Mouse (Mus musculus) G1E (cell line): ENCODE data around the gene Cnpy1.

ENCODE experiments used
- CTCF ChIP-seq: IDR thresholded peaks from 2 replicates; pipeline ENCODE4 v1.5.1; 2012; ENCODE audit warnings: low read depth, low read length, inconsistent platforms, mixed read lengths
- GATA1 ChIP-seq: IDR thresholded peaks from 2 replicates; pipeline ENCODE4 v1.6.1; 2012; ENCODE audit warnings: borderline replicate concordance, low read length, inconsistent platforms, mixed read lengths
- GATA2 ChIP-seq: IDR thresholded peaks from 2 replicates; pipeline ENCODE4 v1.6.1; 2012; ENCODE audit warnings: low read depth, low read length, inconsistent platforms, borderline replicate concordance
- POLR2AphosphoS5 ChIP-seq: IDR thresholded peaks from 2 replicates; pipeline ENCODE4 v1.6.1; 2012; ENCODE audit warnings: low read depth, low read length, inconsistent platforms; ENCODE audit not compliant: insufficient replicate concordance
- TAL1 ChIP-seq: conservative IDR thresholded peaks from 2 replicates; pipeline ENCODE4 v1.6.1; 2012; ENCODE audit warnings: low read depth, low read length, inconsistent platforms, mixed read lengths

- no peak for TF ChIP-seq CTCF
- TF ChIP-seq GATA1, result no peak
- TF ChIP-seq POLR2AphosphoS5, result no peak
- TF ChIP-seq GATA2, result no peak
- no peak for TF ChIP-seq TAL1
Measured at GRCm38 (mm10) chr5:28204678-28205077, 40.9 kb downstream of the Cnpy1 start.
